Mouse (Mus musculus): ENCODE data around the gene Ltv1.

DNA sequence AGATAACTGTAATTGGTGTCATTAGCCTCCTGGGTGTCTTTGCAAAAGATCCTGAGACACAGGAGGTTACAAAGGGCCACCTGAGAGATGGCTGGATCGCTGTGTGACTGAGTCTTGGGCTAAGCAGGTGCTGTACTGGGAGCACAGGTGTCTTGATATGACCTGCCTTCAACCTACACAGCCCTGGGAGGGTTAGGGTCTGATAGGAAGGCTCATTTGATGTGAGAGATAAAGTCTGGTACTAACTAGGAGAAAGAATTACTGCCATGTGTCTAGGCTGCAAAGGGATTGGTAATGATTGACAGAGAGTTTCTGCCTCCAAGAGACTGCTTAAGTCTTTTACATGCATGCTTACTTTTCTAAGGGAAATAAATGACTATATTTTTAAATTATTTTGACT is 27.1 kb upstream of the Ltv1 start:
- TF ChIP-seq CTCF (IDR thresholded peaks at IDR 0.05; ENCODE audit: control insufficient read depth, insufficient read depth, insufficient read length) (no peak), MYOG (IDR thresholded peaks at IDR 0.05; ENCODE audit: control insufficient read depth, extremely low read depth, insufficient read length) (no peak), FOSL1 (IDR thresholded peaks at IDR 0.05; ENCODE audit: insufficient read depth, low read length, poor library complexity, severe bottlenecking) (no peak), MAX (IDR thresholded peaks at IDR 0.05) (no peak)

All from C2C12 (cell line).